ENCODE assay signal across 12 mouse cellular contexts in genomic region chr19:7018546-7018945, GRCm38 (mm10). TPM values are rescaled to one million over a fixed set of nuclear protein-coding genes. Genes with fewer than 3 reads are reported as not detected.
DNase-seq lines count a peak whose midpoint lies in the region; ATAC-seq and TF ChIP-seq lines count a peak whose summit lies in the region.
"Had no signal": no experiment of that assay in that cellular context is flagged by ENCODE, and none has a peak within 500 bp of the region (broad histone marks: within the 10 kb centered on the region; RNA-seq: fewer than 3 reads in every experiment).

No protein-coding gene starts in this region.

- no peak for TF ChIP-seq EP300 in liver, embryonic 14.5 days (IDR thresholded peaks at IDR 0.05; ENCODE audit: low read depth)

- H3K9me3 ChIP-seq in heart, embryonic 10.5 days, result no peaks in the 10 kb centered on the region
- no peaks in the 10 kb centered on the region for H3K9me3 ChIP-seq in liver, embryonic 14.5 days (ENCODE audit: control insufficient read depth, low read length)
- H3K9me3 ChIP-seq in hindbrain, embryonic 14.5 days (ENCODE audit: control insufficient read depth, low read length), result no peaks in the 10 kb centered on the region
- H3K9me3 ChIP-seq: embryonic facial prominence, embryonic 15.5 days had no signal

- H3K4me3 ChIP-seq in heart, embryonic 10.5 days, result peak overlapping the region; percentile 16; the same call in 1 of the 2 replicates
- peak overlapping the region; percentile 73 for H3K4me3 ChIP-seq in spleen, adult 2 months (ENCODE audit: extremely low read depth, insufficient read depth, insufficient read length)
- H3K4me3 ChIP-seq in liver, embryonic 14.5 days (ENCODE audit: insufficient read depth in 1 of 2, low read depth in 2 of 2, low read length in 2 of 2), result peak overlapping the region; percentile 73 to 80
- no peak overlapping the region for H3K4me3 ChIP-seq in hindbrain, embryonic 14.5 days (replicated peaks; ENCODE audit: low read length)
- H3K4me3 ChIP-seq: embryonic facial prominence, embryonic 15.5 days had no signal

- H3K36me3 ChIP-seq in heart, embryonic 10.5 days, result peaks cover 82% of the 10 kb centered on the region
- peaks cover 30% of the 10 kb centered on the region for H3K36me3 ChIP-seq in spleen, adult 2 months (ENCODE audit: control insufficient read depth, insufficient read depth, low read length)
- peaks cover 49% of the 10 kb centered on the region for H3K36me3 ChIP-seq in liver, embryonic 14.5 days (replicated peaks; ENCODE audit: control insufficient read depth, insufficient read depth, low read depth)
- H3K36me3 ChIP-seq in hindbrain, embryonic 14.5 days (replicated peaks; ENCODE audit: control insufficient read depth, insufficient read depth), result peaks cover 55% of the 10 kb centered on the region

- peaks cover 26% of the 10 kb centered on the region for H3K4me1 ChIP-seq in heart, embryonic 10.5 days
- H3K4me1 ChIP-seq in spleen, adult 2 months (ENCODE audit: control insufficient read depth, insufficient read depth, insufficient read length), result peaks cover 10% of the 10 kb centered on the region; the same call in 1 of the 2 replicates
- peaks cover 19 to 29% of the 10 kb centered on the region in 2 experiments for H3K4me1 ChIP-seq in liver, embryonic 14.5 days (replicated peaks; ENCODE audit: control insufficient read depth in 2 of 2, insufficient read depth in 2 of 2, low read length in 1 of 2)
- no peaks in the 10 kb centered on the region for H3K4me1 ChIP-seq in hindbrain, embryonic 14.5 days (replicated peaks; ENCODE audit: control insufficient read depth, insufficient read depth, low read length)
- H3K4me1 ChIP-seq: embryonic facial prominence, embryonic 15.5 days had no signal

- H3K9ac ChIP-seq in liver, embryonic 14.5 days (replicated peaks), result peak overlapping the region; percentile 95
- H3K9ac ChIP-seq in hindbrain, embryonic 14.5 days, result no peak overlapping the region
- H3K9ac ChIP-seq: embryonic facial prominence, embryonic 15.5 days had no signal

- no peak for TF ChIP-seq POLR2A in spleen, adult 2 months (IDR thresholded peaks at IDR 0.05; ENCODE audit: low read depth, low read length)

- TF ChIP-seq CTCF in spleen, adult 2 months (IDR thresholded peaks at IDR 0.05; ENCODE audit: extremely low read depth, insufficient read depth, insufficient read length, insufficient replicate concordance), result no peak
- no peak for TF ChIP-seq CTCF in liver, embryonic 14.5 days (IDR thresholded peaks at IDR 0.05; ENCODE audit: low read depth)

- H3K4me2 ChIP-seq in liver, embryonic 14.5 days (ENCODE audit: low read depth), result peak overlapping the region; percentile 98
- H3K4me2 ChIP-seq in hindbrain, embryonic 14.5 days (replicated peaks), result no peak overlapping the region
- H3K4me2 ChIP-seq: embryonic facial prominence, embryonic 15.5 days had no signal

- H3K27me3 ChIP-seq in heart, embryonic 10.5 days (ENCODE audit: insufficient read depth, poor library complexity, severe bottlenecking), result no peaks in the 10 kb centered on the region
- H3K27me3 ChIP-seq in spleen, adult 2 months (ENCODE audit: control insufficient read depth, insufficient read depth, low read length), result no peaks in the 10 kb centered on the region
- no peaks in the 10 kb centered on the region for H3K27me3 ChIP-seq in liver, embryonic 14.5 days (ENCODE audit: control insufficient read depth, insufficient read depth, low read length)
- no peaks in the 10 kb centered on the region for H3K27me3 ChIP-seq in hindbrain, embryonic 14.5 days (ENCODE audit: control insufficient read depth, insufficient read depth, low read length)
- H3K27me3 ChIP-seq: embryonic facial prominence, embryonic 15.5 days had no signal

- 80% methylated on average over 11 of the region's 11 CpGs for WGBS in heart, embryonic 10.5 days
- WGBS in spleen, adult 2 months, result 9% methylated on average over 11 of the region's 11 CpGs
- 10% methylated on average over 11 of the region's 11 CpGs for WGBS in liver, embryonic 14.5 days (ENCODE audit: insufficient replicate concordance)
- 94% methylated on average over 11 of the region's 11 CpGs for WGBS in hindbrain, embryonic 14.5 days

- peak overlapping the region; percentile 47; the same call in 1 of the 2 replicates for H3K27ac ChIP-seq in heart, embryonic 10.5 days
- H3K27ac ChIP-seq in spleen, adult 2 months (ENCODE audit: insufficient read depth, low read length), result peak overlapping the region; percentile 95
- peak overlapping the region; percentile 98 for H3K27ac ChIP-seq in liver, embryonic 14.5 days
- no peak overlapping the region for H3K27ac ChIP-seq in hindbrain, embryonic 14.5 days
- H3K27ac ChIP-seq: embryonic facial prominence, embryonic 15.5 days had no signal

- ATAC-seq in liver, embryonic 14.5 days (ENCODE audit: insufficient read depth), result peak; percentile 5; the same call in 1 of the 2 replicates
- no peak for ATAC-seq in hindbrain, embryonic 14.5 days (ENCODE audit: low FRiP score)

- no peak for DNase-seq in heart, embryonic 10.5 days (ENCODE audit: low spot score)
- no peak for DNase-seq in heart, adult 8-10 months (ENCODE audit: low spot score)
- DNase-seq in spleen, adult 2 months (ENCODE audit: low read depth in 1 of 2, low spot score in 2 of 2), result no peak
- no peak for DNase-seq in spleen, adult 12 weeks (ENCODE audit: low spot score)
- DNase-seq in liver, embryonic 14.5 days (ENCODE audit: low read depth in 3 of 3, low spot score in 3 of 3), result no peak
- DNase-seq in thymus, postnatal 36 days, result peak; percentile 37
- DNase-seq in cerebellum, adult 9-11 months, result no peak
- no peak for DNase-seq in hindbrain, embryonic 14.5 days (ENCODE audit: low spot score)
- DNase-seq: cerebellum, adult 11-12 months; left cerebral cortex, postnatal 4 days; right cerebral cortex, adult 18-20 months had no signal

RNA-seq across cellular contexts. Expression of gene Fermt3, which starts 0.7 kb away (rescaled TPM):
- polyA plus RNA-seq in heart, embryonic 10.5 days (2016; fragmentation: Nextera tagmentation; extraction: Ambion mirVana), result 10.6 and 22.7 TPM in 2 replicates
- 1 to 10 TPM; 3.3 to 9.6 (median 4.4) TPM for total RNA-seq in heart, adult 8-10 months (2022)
- polyA plus RNA-seq in spleen, adult 2 months (2012; rRNA removed), result 194 and 240 TPM in 2 replicates
- 58.1 and 58.9 TPM in 2 replicates for polyA plus RNA-seq in liver, embryonic 14.5 days (2012; rRNA removed)
- polyA plus RNA-seq in liver, embryonic 14.5 days (2014; fragmentation: Nextera tagmentation; extraction: Ambion mirVana), result 72.2 and 78.4 TPM in 2 replicates
- 3.1 and 3.8 TPM in 2 replicates for polyA plus RNA-seq in hindbrain, embryonic 14.5 days (2014; fragmentation: Nextera tagmentation; extraction: Ambion mirVana)

RNA-seq across cellular contexts. Expression of gene Stip1, which starts 21.2 kb away (rescaled TPM):
- polyA plus RNA-seq in heart, embryonic 10.5 days (2016; fragmentation: Nextera tagmentation; extraction: Ambion mirVana), result 320 and 388 TPM in 2 replicates
- total RNA-seq in heart, adult 8-10 months (2022), result 100 to 1,000 TPM in 3 of 4 experiments, 10 to 100 TPM in 1; 96.7 to 125 (median 109) TPM
- 27.4 and 31.3 TPM in 2 replicates for polyA plus RNA-seq in spleen, adult 2 months (2012; rRNA removed)
- 56.2 and 86.2 TPM in 2 replicates for polyA plus RNA-seq in liver, embryonic 14.5 days (2012; rRNA removed)
- polyA plus RNA-seq in liver, embryonic 14.5 days (2014; fragmentation: Nextera tagmentation; extraction: Ambion mirVana), result 113 and 122 TPM in 2 replicates
- 204 and 230 TPM in 2 replicates for polyA plus RNA-seq in hindbrain, embryonic 14.5 days (2014; fragmentation: Nextera tagmentation; extraction: Ambion mirVana)

RNA-seq across cellular contexts. Expression of gene Trpt1, which starts 22.6 kb away (rescaled TPM):
- 11.3 and 16.7 TPM in 2 replicates for polyA plus RNA-seq in heart, embryonic 10.5 days (2016; fragmentation: Nextera tagmentation; extraction: Ambion mirVana)
- total RNA-seq in heart, adult 8-10 months (2022), result 10 to 100 TPM; 26.1 to 30.5 (median 27.3) TPM
- polyA plus RNA-seq in spleen, adult 2 months (2012; rRNA removed), result 4.7 and 6.4 TPM in 2 replicates
- polyA plus RNA-seq in liver, embryonic 14.5 days (2012; rRNA removed), result 1.8 and 1.9 TPM in 2 replicates
- polyA plus RNA-seq in liver, embryonic 14.5 days (2014; fragmentation: Nextera tagmentation; extraction: Ambion mirVana), result 1.7 and 2.0 TPM in 2 replicates
- polyA plus RNA-seq in hindbrain, embryonic 14.5 days (2014; fragmentation: Nextera tagmentation; extraction: Ambion mirVana), result 17.8 and 19.8 TPM in 2 replicates

RNA-seq across cellular contexts. Expression of gene Nudt22, which starts 22.6 kb away (rescaled TPM):
- 23.9 and 25.2 TPM in 2 replicates for polyA plus RNA-seq in heart, embryonic 10.5 days (2016; fragmentation: Nextera tagmentation; extraction: Ambion mirVana)
- total RNA-seq in heart, adult 8-10 months (2022), result 10 to 100 TPM; 26.8 to 34.4 (median 29.9) TPM
- 19.4 and 26.5 TPM in 2 replicates for polyA plus RNA-seq in spleen, adult 2 months (2012; rRNA removed)
- 6.8 and 7.1 TPM in 2 replicates for polyA plus RNA-seq in liver, embryonic 14.5 days (2012; rRNA removed)
- 9.7 and 10.9 TPM in 2 replicates for polyA plus RNA-seq in liver, embryonic 14.5 days (2014; fragmentation: Nextera tagmentation; extraction: Ambion mirVana)
- polyA plus RNA-seq in hindbrain, embryonic 14.5 days (2014; fragmentation: Nextera tagmentation; extraction: Ambion mirVana), result 18.0 and 19.0 TPM in 2 replicates

RNA-seq across cellular contexts. Expression of gene Dnajc4, which starts 26.2 kb away (rescaled TPM):
- polyA plus RNA-seq in heart, embryonic 10.5 days (2016; fragmentation: Nextera tagmentation; extraction: Ambion mirVana), result 24.6 and 29.5 TPM in 2 replicates
- 10 to 100 TPM; 48.7 to 62.9 (median 53.7) TPM for total RNA-seq in heart, adult 8-10 months (2022)
- polyA plus RNA-seq in spleen, adult 2 months (2012; rRNA removed), result 24.1 and 25.3 TPM in 2 replicates
- 7.8 and 8.6 TPM in 2 replicates for polyA plus RNA-seq in liver, embryonic 14.5 days (2012; rRNA removed)
- 10.0 and 10.5 TPM in 2 replicates for polyA plus RNA-seq in liver, embryonic 14.5 days (2014; fragmentation: Nextera tagmentation; extraction: Ambion mirVana)
- 22.8 and 23.7 TPM in 2 replicates for polyA plus RNA-seq in hindbrain, embryonic 14.5 days (2014; fragmentation: Nextera tagmentation; extraction: Ambion mirVana)

Comparison
In these comparisons a context has a peak if more than half of its experiments do, and no peak if none do; other contexts are left out.
1. DNase-seq: peak in thymus, postnatal 36 days (2 of 2); none in heart, embryonic 10.5 days (single experiment), heart, adult 8-10 months (single experiment), spleen, adult 2 months (0 of 2), spleen, adult 12 weeks (single experiment), liver, embryonic 14.5 days (0 of 3), cerebellum, adult 9-11 months (single experiment) and hindbrain, embryonic 14.5 days (single experiment).